Mouse (Mus musculus): ENCODE results near the gene Tmem192. TPM values are rescaled to one million over a fixed set of nuclear protein-coding genes. Genes with fewer than 3 reads are reported as not detected.

Gene Tmem192
- polyA plus RNA-seq, 1 experiment from 2014 or later, result 29.0 TPM

GRCm38 (mm10) chr8:64934997-64935396 lies 12.0 kb upstream of the Tmem192 start:
- Histone ChIP-seq H3K9ac (no peak overlapping the region), H3K4me3 (no peak overlapping the region), H3K27me3 (no peaks in the 10 kb centered on the region), H3K27ac (replicated peaks) (no peak overlapping the region), H3K4me2 (no peak overlapping the region), H3K9me3 (no peaks in the 10 kb centered on the region), H3K4me1 (replicated peaks) (no peaks in the 10 kb centered on the region), H3K36me3 (no peaks in the 10 kb centered on the region)
- WGBS, result 78% methylated on average over 3 of the region's 3 CpGs
- no peak for ATAC-seq (ENCODE audit: low read depth)

DNA sequence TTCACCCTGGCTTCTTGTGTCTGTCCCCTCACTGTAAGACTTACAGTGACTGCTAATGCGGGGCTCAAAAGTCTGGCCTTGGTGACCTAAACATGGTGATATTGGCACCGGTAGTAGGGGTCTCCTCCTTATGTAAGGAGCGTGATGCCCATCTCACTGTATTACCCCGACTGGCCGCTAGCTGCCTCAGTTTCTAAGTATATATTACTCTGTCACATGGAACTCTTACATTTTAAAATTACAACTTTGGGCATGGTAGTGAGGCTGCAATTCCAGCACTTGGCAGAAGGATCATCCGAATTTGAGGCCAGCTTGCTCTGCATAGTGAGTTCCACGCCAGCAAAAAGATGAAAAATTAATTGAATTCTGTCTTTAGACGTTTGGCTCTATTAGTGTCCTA lies 6.0 kb upstream of the Tmem192 start:
- peaks cover 11% of the 10 kb centered on the region for H3K4me1 ChIP-seq (replicated peaks)
- no peak overlapping the region for H3K9ac ChIP-seq
- 0 out of 2 replicates have a peak, but pooled peaks have one; percentile 9 for ATAC-seq (ENCODE audit: low read depth)
- no peaks in the 10 kb centered on the region for H3K9me3 ChIP-seq
- H3K27ac ChIP-seq (replicated peaks), result no peak overlapping the region
- H3K4me3 ChIP-seq, result no peak overlapping the region
- H3K27me3 ChIP-seq, result peaks cover 10% of the 10 kb centered on the region; the same call in 1 of the 2 replicates
- WGBS, result 77% methylated on average over 8 of the region's 8 CpGs
- H3K36me3 ChIP-seq, result no peaks in the 10 kb centered on the region
- H3K4me2 ChIP-seq, result no peak overlapping the region

- ATAC-seq (ENCODE audit: low read depth), result peak; percentile 63
- Histone ChIP-seq H3K27ac (replicated peaks) (no peak overlapping the region), H3K4me1 (replicated peaks) (peaks cover 11% of the 10 kb centered on the region), H3K36me3 (no peaks in the 10 kb centered on the region), H3K9ac (no peak overlapping the region), H3K4me2 (0 out of 2 replicates have a peak overlapping the region, but pooled peaks have one; percentile 9), H3K9me3 (no peaks in the 10 kb centered on the region), H3K27me3 (peaks cover 11% of the 10 kb centered on the region; the same call in 1 of the 2 replicates), H3K4me3 (no peak overlapping the region)
- 14% methylated on average over 9 of the region's 9 CpGs for WGBS
These were observed 5.5 kb upstream of the Tmem192 start for GRCm38 (mm10) chr8:64941495-64941894.

- 0 out of 2 replicates have a peak overlapping the region, but pooled peaks have one; percentile 38 for H3K9ac ChIP-seq
- H3K4me3 ChIP-seq, result no peak overlapping the region
- peak overlapping the region; percentile 27; the same call in 1 of the 2 replicates for H3K4me2 ChIP-seq
- peaks cover 11% of the 10 kb centered on the region; the same call in 1 of the 2 replicates for H3K27me3 ChIP-seq
- no peaks in the 10 kb centered on the region for H3K9me3 ChIP-seq
- peaks cover 11% of the 10 kb centered on the region for H3K4me1 ChIP-seq (replicated peaks)
- 18% methylated on average over 5 of the region's 5 CpGs for WGBS
- H3K27ac ChIP-seq (replicated peaks), result no peak overlapping the region
- no peak for ATAC-seq (ENCODE audit: low read depth)
- H3K36me3 ChIP-seq, result no peaks in the 10 kb centered on the region
These were observed 4.0 kb upstream of the Tmem192 start for GRCm38 (mm10) chr8:64942946-64943345.

DNA sequence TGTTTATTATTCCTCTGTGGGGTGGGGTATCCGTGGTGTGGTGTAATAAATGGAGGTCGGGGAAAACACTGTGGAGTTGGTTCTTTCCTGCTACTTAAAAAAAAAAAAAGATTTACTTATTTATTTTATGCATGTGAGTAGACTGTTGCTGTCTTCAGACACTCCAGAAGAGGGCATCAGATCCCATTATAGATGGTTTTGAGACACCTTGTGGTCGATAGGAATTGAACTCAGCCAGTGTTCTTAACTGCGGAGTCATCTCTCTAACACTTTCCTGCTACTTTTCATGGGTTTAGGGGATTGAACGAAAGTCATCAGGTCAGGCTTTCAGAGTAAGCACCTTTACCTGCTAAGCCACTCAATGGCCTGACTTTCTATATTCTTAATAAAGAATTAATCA lies 2.2 kb upstream of the Tmem192 start:
- H3K4me2 ChIP-seq, result no peak overlapping the region
- H3K4me3 ChIP-seq, result no peak overlapping the region
- H3K27me3 ChIP-seq, result peaks cover 11% of the 10 kb centered on the region; the same call in 1 of the 2 replicates

DNA sequence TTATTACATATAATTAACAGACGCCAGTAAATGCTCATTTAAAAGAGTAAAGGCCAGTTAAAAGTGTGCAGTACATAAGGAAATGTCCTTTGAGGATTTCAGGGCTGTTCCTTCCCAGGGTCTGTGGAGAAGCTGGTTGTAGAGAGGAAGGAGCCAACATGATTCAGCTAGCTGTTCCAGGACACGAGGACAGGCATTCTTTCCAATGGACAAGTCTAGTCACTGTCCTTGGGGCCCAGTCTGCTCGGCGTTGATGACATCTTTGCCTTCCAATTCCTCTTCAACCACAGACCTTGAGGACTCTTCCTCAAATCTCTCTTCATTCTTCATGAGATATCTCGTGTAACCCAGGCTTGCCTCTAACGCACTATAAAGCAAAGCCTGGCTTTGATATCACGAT lies 1.4 kb upstream of the Tmem192 start:
- Histone ChIP-seq H3K9ac (no peak overlapping the region), H3K9me3 (no peaks in the 10 kb centered on the region), H3K36me3 (no peaks in the 10 kb centered on the region), H3K4me2 (no peak overlapping the region), H3K27me3 (peaks cover 11% of the 10 kb centered on the region; the same call in 1 of the 2 replicates), H3K4me3 (no peak overlapping the region), H3K27ac (replicated peaks) (no peak overlapping the region), H3K4me1 (replicated peaks) (peaks cover 19% of the 10 kb centered on the region)
- 75% methylated on average over 7 of the region's 7 CpGs for WGBS
- ATAC-seq (ENCODE audit: low read depth), result no peak

More for the DNA sequence above, 2.2 kb upstream of the Tmem192 start:
- no peak overlapping the region for H3K9ac ChIP-seq
- ATAC-seq (ENCODE audit: low read depth), result no peak
- no peak overlapping the region for H3K27ac ChIP-seq (replicated peaks)
- no peaks in the 10 kb centered on the region for H3K9me3 ChIP-seq
- WGBS, result 28% methylated on average over 5 of the region's 5 CpGs
- H3K36me3 ChIP-seq, result no peaks in the 10 kb centered on the region
- H3K4me1 ChIP-seq (replicated peaks), result peaks cover 19% of the 10 kb centered on the region

DNA sequence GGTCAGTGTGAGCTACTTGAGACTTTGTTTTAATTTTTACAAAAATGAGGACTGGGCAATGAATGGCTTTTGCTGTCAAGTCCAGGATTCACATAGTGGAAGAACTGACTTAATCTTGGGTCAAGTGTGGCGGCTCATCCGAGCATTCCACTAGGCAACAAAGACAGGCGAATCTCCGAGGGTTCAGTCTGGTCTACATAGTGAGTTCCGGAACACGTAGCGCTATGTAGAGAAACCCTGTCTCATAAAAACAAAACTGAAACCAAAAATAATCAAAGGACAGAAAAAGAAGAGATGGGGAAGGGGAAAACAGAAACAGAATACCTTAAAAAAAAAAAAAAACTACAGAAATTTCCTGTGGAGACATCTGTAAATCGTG lies 555 bp upstream of the Tmem192 start:
- Histone ChIP-seq H3K36me3 (no peaks in the 10 kb centered on the region), H3K27ac (replicated peaks) (no peak overlapping the region), H3K4me1 (replicated peaks) (peaks cover 19% of the 10 kb centered on the region), H3K27me3 (peaks cover 11% of the 10 kb centered on the region; the same call in 1 of the 2 replicates), H3K4me2 (peak overlapping the region; percentile 58), H3K9ac (no peak overlapping the region), H3K9me3 (no peaks in the 10 kb centered on the region), H3K4me3 (peak overlapping the region; percentile 81)
- no peak for ATAC-seq (ENCODE audit: low read depth)
- 55% methylated on average over 8 of the region's 8 CpGs for WGBS

DNA sequence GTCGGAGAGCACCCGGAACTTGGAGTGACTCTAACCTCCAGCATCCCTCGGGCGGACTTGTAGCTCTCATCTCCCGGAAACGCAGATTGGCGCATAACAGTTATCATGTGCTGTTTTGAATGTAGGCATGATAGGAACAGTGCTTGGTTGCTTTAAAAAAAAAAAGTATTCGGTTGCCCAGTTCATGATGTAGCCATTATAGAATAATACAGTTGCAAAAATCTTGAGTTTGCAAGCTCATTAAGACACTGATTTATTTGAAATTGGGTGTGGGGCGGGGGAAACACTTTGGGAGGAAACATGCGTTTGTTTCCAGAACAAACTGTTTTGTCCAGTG lies 681 bp downstream of the Tmem192 start:
- peaks cover 13% of the 10 kb centered on the region for H3K4me1 ChIP-seq (replicated peaks)
- peak overlapping the region; percentile 77 for H3K27ac ChIP-seq (replicated peaks)
- no peaks in the 10 kb centered on the region for H3K9me3 ChIP-seq
- H3K4me3 ChIP-seq, result peak overlapping the region; percentile 81
- peaks cover 5% of the 10 kb centered on the region; the same call in 1 of the 2 replicates for H3K27me3 ChIP-seq
- WGBS, result 11% methylated on average over 10 of the region's 10 CpGs
- peak overlapping the region; percentile 73 for H3K9ac ChIP-seq
- no peak for ATAC-seq (ENCODE audit: low read depth)
- H3K36me3 ChIP-seq, result no peaks in the 10 kb centered on the region
- H3K4me2 ChIP-seq, result peak overlapping the region; percentile 58

GRCm38 (mm10) chr8:64948371-64948770 lies 1.4 kb downstream of the Tmem192 start:
- 94% methylated on average over 1 of the region's 1 CpGs for WGBS
- Histone ChIP-seq H3K9me3 (no peaks in the 10 kb centered on the region), H3K36me3 (no peaks in the 10 kb centered on the region), H3K27me3 (peaks cover 5% of the 10 kb centered on the region; the same call in 1 of the 2 replicates), H3K4me1 (replicated peaks) (peaks cover 8% of the 10 kb centered on the region; the same call in 1 of the 2 replicates), H3K4me2 (peak overlapping the region; percentile 58; the same call in 1 of the 2 replicates), H3K27ac (replicated peaks) (no peak overlapping the region), H3K4me3 (0 out of 2 replicates have a peak overlapping the region, but pooled peaks have one; percentile 81), H3K9ac (no peak overlapping the region)
- no peak for ATAC-seq (ENCODE audit: low read depth)

- no peaks in the 10 kb centered on the region for H3K9me3 ChIP-seq
- H3K27me3 ChIP-seq, result no peaks in the 10 kb centered on the region
- ATAC-seq (ENCODE audit: low read depth), result no peak
- no peak overlapping the region for H3K27ac ChIP-seq (replicated peaks)
- 0 out of 2 replicates have a peak, but pooled peaks cover 3% of the 10 kb centered on the region for H3K36me3 ChIP-seq
- H3K4me3 ChIP-seq, result no peak overlapping the region
- no peak overlapping the region for H3K4me2 ChIP-seq
- 85% methylated on average over 6 of the region's 6 CpGs for WGBS
- no peak overlapping the region for H3K9ac ChIP-seq
- peaks cover 8% of the 10 kb centered on the region; the same call in 1 of the 2 replicates for H3K4me1 ChIP-seq (replicated peaks)
These were observed 5.1 kb downstream of the Tmem192 start for GRCm38 (mm10) chr8:64952101-64952500.

- ATAC-seq (ENCODE audit: low read depth), result no peak
- Histone ChIP-seq H3K4me1 (replicated peaks) (no peaks in the 10 kb centered on the region), H3K9me3 (no peaks in the 10 kb centered on the region), H3K4me2 (no peak overlapping the region), H3K36me3 (peaks cover 20% of the 10 kb centered on the region), H3K4me3 (no peak overlapping the region), H3K27ac (replicated peaks) (no peak overlapping the region), H3K27me3 (no peaks in the 10 kb centered on the region), H3K9ac (no peak overlapping the region)
- 83% methylated on average over 9 of the region's 9 CpGs for WGBS
These were observed 12.0 kb downstream of the Tmem192 start for GRCm38 (mm10) chr8:64959025-64959424.

- Histone ChIP-seq H3K27me3 (no peaks in the 10 kb centered on the region), H3K36me3 (peaks cover 25% of the 10 kb centered on the region), H3K4me1 (replicated peaks) (no peaks in the 10 kb centered on the region), H3K9ac (no peak overlapping the region), H3K4me3 (no peak overlapping the region), H3K9me3 (no peaks in the 10 kb centered on the region), H3K4me2 (no peak overlapping the region), H3K27ac (replicated peaks) (no peak overlapping the region)
- no peak for ATAC-seq (ENCODE audit: low read depth)
These were observed 15.9 kb downstream of the Tmem192 start for GRCm38 (mm10) chr8:64962836-64963235.
